Mouse (Mus musculus) thymus, adult 18-20 months (tissue): Measurements from ENCODE around the gene Arv1.

Experiments used
- DNase-seq, 2 experiments: peaks; one replicate each; pipeline ENCODE4 v3.0.0; 2022; ENCODE audit warnings: mixed read lengths in 2 of 2

Gene Arv1

GRCm38 (mm10) chr8:124721862-124722515 lies at the start of gene Arv1, which contains the start of gene Ttc13:
Gene Arv1, plus strand, starts transcription at chr8:124722139.
Gene Ttc13, minus strand, starts transcription at chr8:124721983.
- peak; percentile 94 to 95 for DNase-seq

- DNase-seq, result no peak
Observed at GRCm38 (mm10) chr8:124672345-124672744, 49.6 kb upstream of the Arv1 start.

GRCm38 (mm10) chr8:124676661-124677060 lies 45.3 kb upstream of the Arv1 start:
- no peak for DNase-seq

- no peak for DNase-seq
Observed at GRCm38 (mm10) chr8:124677078-124677477, 44.9 kb upstream of the Arv1 start.

GRCm38 (mm10) chr8:124677486-124677885 lies 44.5 kb upstream of the Arv1 start:
- DNase-seq, result peak in 1 of 2 experiments; percentile 21

- DNase-seq, result no peak
Observed at GRCm38 (mm10) chr8:124678246-124678645, 43.7 kb upstream of the Arv1 start.

- DNase-seq, result no peak
Observed at GRCm38 (mm10) chr8:124681077-124681791, 40.7 kb upstream of the Arv1 start.

GRCm38 (mm10) chr8:124681792-124682157 lies 40.2 kb upstream of the Arv1 start:
- DNase-seq, result no peak

GRCm38 (mm10) chr8:124682218-124682617 lies 39.7 kb upstream of the Arv1 start:
- no peak for DNase-seq

GRCm38 (mm10) chr8:124688899-124689298 lies 33.0 kb upstream of the Arv1 start:
- DNase-seq, result no peak

- DNase-seq, result no peak
Observed at GRCm38 (mm10) chr8:124691706-124692105, 30.2 kb upstream of the Arv1 start.

- no peak for DNase-seq
Observed at GRCm38 (mm10) chr8:124695424-124696100, 26.4 kb upstream of the Arv1 start.

GRCm38 (mm10) chr8:124700271-124700670 lies 21.7 kb upstream of the Arv1 start:
- DNase-seq, result no peak

GRCm38 (mm10) chr8:124701023-124701422 lies 20.9 kb upstream of the Arv1 start:
- DNase-seq, result peak; percentile 70 to 85

GRCm38 (mm10) chr8:124702183-124702582 lies 19.8 kb upstream of the Arv1 start:
- no peak for DNase-seq

- no peak for DNase-seq
Observed at GRCm38 (mm10) chr8:124703526-124703925, 18.4 kb upstream of the Arv1 start.

- no peak for DNase-seq
Observed at GRCm38 (mm10) chr8:124704376-124704775, 17.6 kb upstream of the Arv1 start.

GRCm38 (mm10) chr8:124705823-124706222 lies 16.1 kb upstream of the Arv1 start:
- DNase-seq, result no peak

- no peak for DNase-seq
Observed at GRCm38 (mm10) chr8:124713207-124713606, 8.7 kb upstream of the Arv1 start.

GRCm38 (mm10) chr8:124715736-124716135 lies 6.2 kb upstream of the Arv1 start:
- DNase-seq, result no peak

GRCm38 (mm10) chr8:124720133-124720532 lies 1.8 kb upstream of the Arv1 start:
- no peak for DNase-seq

GRCm38 (mm10) chr8:124720938-124721861 lies 739 bp upstream of the Arv1 start:
- no peak for DNase-seq

GRCm38 (mm10) chr8:124724301-124724700 lies 2.4 kb downstream of the Arv1 start:
- DNase-seq, result no peak
